Mouse (Mus musculus) midbrain, embryonic 16.5 days (tissue): ENCODE data around the gene Nup210l. TPM values are rescaled to one million over a fixed set of nuclear protein-coding genes. Genes with fewer than 3 reads are reported as not detected.

Experiments used
- ATAC-seq: fragments of 200-750 bp; cut with Nextera tagmentation; 2 replicates; pipeline ENCODE4 v1.8.0; 2017; ENCODE audit warnings: moderate TSS enrichment
- H3K27ac ChIP-seq: fragments of 300-500 bp; sonication (generic); 2 replicates; pipeline ENCODE4 v1.5.1; 2014; ENCODE audit warnings: mild to moderate bottlenecking, low read length, mixed read lengths
- H3K27me3 ChIP-seq: fragments of 300-500 bp; sonication (generic); 2 replicates; pipeline ENCODE4 v1.6.1; 2014; ENCODE audit warnings: low read depth, low read length, mixed read lengths; ENCODE audit not compliant: control insufficient read depth, insufficient read depth
- H3K36me3 ChIP-seq: fragments of 300-500 bp; sonication (generic); 2 replicates; pipeline ENCODE4 v1.6.1; 2014; ENCODE audit warnings: mild to moderate bottlenecking, low read length, moderate library complexity, mixed read lengths; ENCODE audit not compliant: control insufficient read depth, insufficient read depth
- H3K4me1 ChIP-seq: fragments of 300-500 bp; sonication (generic); 2 replicates; pipeline ENCODE4 v1.6.1; 2014; ENCODE audit warnings: mild to moderate bottlenecking, low read length, mixed read lengths; ENCODE audit not compliant: control insufficient read depth, insufficient read depth
- H3K4me2 ChIP-seq: fragments of 300-500 bp; sonication (generic); 2 replicates; pipeline ENCODE4 v1.6.1; 2014; ENCODE audit warnings: mild to moderate bottlenecking, low read length, mixed read lengths
- H3K4me3 ChIP-seq: fragments of 300-500 bp; sonication (generic); 2 replicates; pipeline ENCODE4 v1.5.1; 2014; ENCODE audit warnings: low read depth, mild to moderate bottlenecking, low read length, moderate library complexity, mixed read lengths
- H3K9ac ChIP-seq: fragments of 300-500 bp; sonication (generic); 2 replicates; pipeline ENCODE4 v1.6.1; 2014; ENCODE audit warnings: low read depth, low read length, mixed read lengths
- H3K9me3 ChIP-seq: fragments of 300-500 bp; sonication (generic); replicated peaks from 2 replicates; pipeline ENCODE4 v1.6.1; 2014; ENCODE audit warnings: mild to moderate bottlenecking, low read length, mixed read lengths; ENCODE audit not compliant: control insufficient read depth, poor library complexity, severe bottlenecking
- WGBS: fragments of 180-500 bp; shearing (Covaris S2); extraction: QIAGEN DNeasy Blood & Tissue Kit; methylation state at CpG from one replicate; pipeline ENCODE4 v1.1.7; 2014; 5-methylcytosine and 5-hydroxymethylcytosine counted together
- polyA plus RNA-seq: library from polyadenylated mRNA; unstranded; fragments of >200 nt; fragmentation: Nextera tagmentation; extraction: Ambion mirVana; gene quantifications from 2 replicates; pipeline ENCODE4 v1.2.1, GENCODE M21; 2015

Gene Nup210l
- polyA plus RNA-seq, 1 experiment from 2014 or later: 0.16 TPM

DNA sequence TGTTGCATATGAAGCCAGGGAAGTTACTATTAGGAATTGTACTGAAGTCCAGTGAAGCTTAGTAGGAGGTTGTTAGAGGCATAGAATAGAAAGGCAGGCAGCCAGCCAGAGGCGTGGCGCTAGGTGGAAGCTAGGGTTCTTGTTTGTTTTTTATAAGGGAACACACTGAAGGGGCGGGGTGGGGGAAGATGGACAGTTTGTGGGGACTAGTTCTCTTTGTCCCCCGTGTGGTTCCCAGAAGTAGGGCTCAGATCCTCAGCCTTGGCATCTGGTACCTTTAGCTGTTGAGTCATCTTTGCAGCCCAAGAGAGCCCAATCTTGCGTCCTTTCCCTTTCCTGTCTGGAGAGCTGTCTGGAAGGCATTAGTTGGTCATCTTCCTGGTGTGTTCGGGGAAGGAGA is 18.7 kb upstream of the Nup210l start:
- peaks cover 46% of the 10 kb centered on the region for H3K4me1 ChIP-seq
- no peak overlapping the region for H3K4me3 ChIP-seq
- H3K27me3 ChIP-seq: no peaks in the 10 kb centered on the region
- H3K9ac ChIP-seq: no peak overlapping the region
- H3K9me3 ChIP-seq: no peaks in the 10 kb centered on the region
- no peak overlapping the region for H3K4me2 ChIP-seq
- H3K27ac ChIP-seq: no peak overlapping the region
- peaks cover 25% of the 10 kb centered on the region for H3K36me3 ChIP-seq
- ATAC-seq: no peak
- WGBS: 90% methylated on average over 6 of the region's 6 CpGs

DNA sequence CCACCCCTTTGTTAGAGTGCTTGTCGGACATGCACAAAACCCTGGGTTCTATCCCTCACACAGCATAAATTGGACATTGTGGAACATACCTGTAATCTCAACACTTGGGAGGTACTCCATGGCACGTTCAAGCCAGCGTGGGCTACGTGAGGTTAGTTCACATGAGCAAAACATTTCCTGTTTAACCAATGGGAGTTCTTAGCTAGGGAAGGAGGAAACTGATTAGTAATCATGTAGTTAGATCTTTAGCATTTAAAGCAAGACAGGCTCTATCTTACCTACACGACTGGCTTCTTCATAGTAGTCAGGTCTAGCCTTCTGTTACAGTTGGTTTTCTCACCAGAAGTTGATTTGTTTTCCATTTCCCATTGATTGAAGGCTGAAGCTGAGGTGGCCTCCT is 17.9 kb upstream of the Nup210l start:
- Histone ChIP-seq H3K4me2 (no peak overlapping the region), H3K36me3 (peaks cover 33% of the 10 kb centered on the region), H3K9ac (no peak overlapping the region), H3K27ac (no peak overlapping the region), H3K27me3 (no peaks in the 10 kb centered on the region), H3K4me1 (peaks cover 39% of the 10 kb centered on the region), H3K9me3 (no peaks in the 10 kb centered on the region), H3K4me3 (no peak overlapping the region)
- 90% methylated on average over 5 of the region's 5 CpGs for WGBS
- ATAC-seq: no peak

DNA sequence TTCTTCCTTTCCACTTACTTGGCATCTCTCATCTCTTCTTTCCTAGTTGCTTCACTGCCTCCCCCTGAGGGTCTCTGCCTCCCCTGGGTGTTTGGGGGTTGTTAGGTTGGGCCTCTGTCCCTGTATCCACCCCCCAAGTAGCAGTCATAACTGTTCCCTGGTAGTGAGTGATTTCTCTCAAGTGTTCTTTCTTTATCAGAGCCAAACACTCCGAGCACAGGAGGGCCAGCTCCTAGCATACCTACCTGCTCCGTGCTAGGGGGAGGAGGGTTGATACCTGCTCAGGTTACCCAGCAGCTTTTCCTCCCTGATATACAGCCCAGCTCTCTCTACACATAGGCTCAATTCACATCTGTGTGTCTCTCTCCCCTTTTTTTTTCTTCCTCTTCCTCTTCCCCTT is 15.3 kb upstream of the Nup210l start:
- Histone ChIP-seq H3K9ac (no peak overlapping the region), H3K36me3 (peaks cover 49% of the 10 kb centered on the region), H3K4me2 (no peak overlapping the region), H3K27me3 (no peaks in the 10 kb centered on the region), H3K4me3 (no peak overlapping the region), H3K9me3 (no peaks in the 10 kb centered on the region), H3K27ac (no peak overlapping the region), H3K4me1 (peaks cover 16% of the 10 kb centered on the region)
- 88% methylated on average over 2 of the region's 2 CpGs for WGBS
- ATAC-seq: no peak

DNA sequence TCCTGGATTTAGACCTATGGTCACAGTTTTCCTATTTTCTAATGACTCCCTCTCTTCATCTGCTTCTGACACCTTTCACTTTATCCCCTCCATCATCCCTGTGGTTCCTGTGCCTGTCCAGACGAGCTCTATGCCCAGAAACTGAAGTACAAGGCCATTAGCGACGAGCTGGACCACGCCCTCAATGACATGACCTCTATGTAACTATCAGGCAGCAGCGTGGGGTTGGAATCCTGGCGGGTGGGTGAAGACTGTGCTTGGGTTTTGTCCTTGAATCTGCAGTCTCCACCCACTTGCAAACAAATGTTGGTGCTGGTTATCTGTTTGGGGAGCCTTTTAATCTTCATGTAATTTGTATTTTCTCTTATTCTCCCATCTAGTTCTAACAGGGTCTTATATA is 13.0 kb upstream of the Nup210l start:
- Histone ChIP-seq H3K27ac (no peak overlapping the region), H3K9me3 (no peaks in the 10 kb centered on the region), H3K4me2 (no peak overlapping the region), H3K27me3 (no peaks in the 10 kb centered on the region), H3K4me1 (no peaks in the 10 kb centered on the region), H3K9ac (no peak overlapping the region), H3K4me3 (no peak overlapping the region), H3K36me3 (peaks cover 49% of the 10 kb centered on the region)
- no peak for ATAC-seq
- WGBS: 92% methylated on average over 6 of the region's 6 CpGs

DNA sequence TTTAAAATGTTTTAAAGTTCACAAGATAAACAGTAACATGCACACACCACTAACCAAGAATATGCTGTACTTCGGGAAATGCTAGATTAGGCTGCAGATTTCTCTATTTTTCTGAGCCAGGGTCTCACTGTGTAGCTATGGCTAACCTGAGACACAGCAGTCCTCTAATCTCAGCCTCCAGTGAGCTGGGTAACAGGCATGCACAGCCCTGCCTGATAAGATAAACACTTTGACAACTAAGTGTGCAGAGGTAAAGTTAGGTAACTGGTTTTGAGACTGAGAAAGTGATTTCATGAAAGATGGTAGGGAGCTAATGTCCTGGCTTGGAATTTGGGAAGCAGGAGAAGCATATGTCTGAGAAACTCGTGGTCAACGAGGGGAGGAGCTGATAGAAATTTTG is 9.5 kb upstream of the Nup210l start:
- Histone ChIP-seq H3K27me3 (no peaks in the 10 kb centered on the region), H3K4me1 (no peaks in the 10 kb centered on the region), H3K9ac (no peak overlapping the region), H3K4me3 (no peak overlapping the region), H3K4me2 (no peak overlapping the region), H3K36me3 (peaks cover 37% of the 10 kb centered on the region), H3K27ac (no peak overlapping the region), H3K9me3 (no peaks in the 10 kb centered on the region)
- ATAC-seq: no peak
- 94% methylated on average over 3 of the region's 3 CpGs for WGBS

DNA sequence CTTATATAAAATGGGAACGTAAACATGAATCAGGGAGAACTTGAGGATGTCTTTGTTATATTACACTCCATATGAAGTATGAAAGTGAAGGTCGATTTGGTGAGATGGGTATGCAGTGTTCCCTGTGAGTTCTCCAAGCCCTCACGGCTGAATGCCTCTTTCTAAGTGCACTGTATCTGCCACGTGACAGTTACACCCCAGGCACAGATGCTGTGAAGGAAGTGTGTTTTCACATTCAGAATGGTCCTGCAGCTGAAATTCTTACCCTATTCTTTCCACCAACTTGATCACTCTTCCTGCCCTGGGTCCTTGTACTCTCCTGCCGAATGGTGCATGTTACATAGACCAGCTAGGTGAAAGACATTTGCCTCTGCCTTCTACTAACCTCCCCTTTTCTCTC is 6.0 kb upstream of the Nup210l start:
- H3K9me3 ChIP-seq: no peaks in the 10 kb centered on the region
- H3K4me3 ChIP-seq: no peak overlapping the region
- peaks cover 12% of the 10 kb centered on the region for H3K36me3 ChIP-seq
- no peaks in the 10 kb centered on the region for H3K4me1 ChIP-seq
- no peaks in the 10 kb centered on the region for H3K27me3 ChIP-seq
- H3K4me2 ChIP-seq: no peak overlapping the region
- ATAC-seq: no peak
- H3K27ac ChIP-seq: no peak overlapping the region
- 85% methylated on average over 5 of the region's 5 CpGs for WGBS
- H3K9ac ChIP-seq: no peak overlapping the region

DNA sequence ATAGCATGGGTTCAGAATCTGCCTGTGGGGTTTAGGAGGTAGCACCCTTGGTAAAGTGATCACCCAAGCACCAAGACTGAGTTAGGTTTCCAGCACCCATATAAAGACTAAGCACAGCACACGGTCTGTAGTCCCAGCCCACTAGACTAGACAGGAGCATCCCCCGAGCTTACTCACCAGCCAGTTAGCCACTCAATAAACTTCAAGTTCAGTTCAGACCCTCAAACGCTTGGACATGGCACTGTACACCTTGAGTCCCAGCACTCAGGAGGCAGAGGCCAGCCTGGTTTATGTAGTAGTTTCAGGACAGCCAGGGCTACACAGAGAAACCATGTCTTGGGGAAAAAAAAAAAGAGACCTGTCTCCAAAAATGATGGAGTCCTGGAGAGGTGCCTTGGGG is 2.9 kb upstream of the Nup210l start:
- Histone ChIP-seq H3K4me1 (no peaks in the 10 kb centered on the region), H3K9ac (no peak overlapping the region), H3K36me3 (peaks cover 12% of the 10 kb centered on the region), H3K4me3 (no peak overlapping the region), H3K27me3 (no peaks in the 10 kb centered on the region), H3K4me2 (no peak overlapping the region), H3K9me3 (no peaks in the 10 kb centered on the region), H3K27ac (no peak overlapping the region)
- 87% methylated on average over 3 of the region's 3 CpGs for WGBS
- ATAC-seq: no peak

DNA sequence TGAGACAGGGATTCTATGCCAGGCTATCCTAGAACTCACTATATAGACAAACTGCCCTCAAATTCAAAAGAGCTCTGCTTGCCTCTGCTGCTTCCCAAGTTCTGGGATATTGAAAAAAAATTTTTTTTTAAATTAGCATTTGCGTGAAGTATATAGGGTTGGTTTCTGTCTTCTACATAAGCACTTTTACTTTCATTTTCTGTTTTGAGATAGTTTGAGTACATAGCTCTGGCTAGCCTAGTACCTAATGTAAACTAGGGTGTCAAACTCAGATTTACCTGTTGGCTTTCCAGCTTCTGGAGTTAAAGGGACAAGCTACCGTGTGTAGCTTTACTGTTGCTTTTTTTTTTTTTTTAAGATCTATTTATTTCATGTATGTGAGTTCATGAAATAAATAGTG is 2.3 kb upstream of the Nup210l start:
- Histone ChIP-seq H3K4me1 (no peaks in the 10 kb centered on the region), H3K4me3 (no peak overlapping the region), H3K9me3 (no peaks in the 10 kb centered on the region), H3K4me2 (no peak overlapping the region), H3K36me3 (peaks cover 12% of the 10 kb centered on the region), H3K27me3 (no peaks in the 10 kb centered on the region), H3K27ac (no peak overlapping the region), H3K9ac (no peak overlapping the region)
- no peak for ATAC-seq
- WGBS: 97% methylated on average over 2 of the region's 2 CpGs

DNA sequence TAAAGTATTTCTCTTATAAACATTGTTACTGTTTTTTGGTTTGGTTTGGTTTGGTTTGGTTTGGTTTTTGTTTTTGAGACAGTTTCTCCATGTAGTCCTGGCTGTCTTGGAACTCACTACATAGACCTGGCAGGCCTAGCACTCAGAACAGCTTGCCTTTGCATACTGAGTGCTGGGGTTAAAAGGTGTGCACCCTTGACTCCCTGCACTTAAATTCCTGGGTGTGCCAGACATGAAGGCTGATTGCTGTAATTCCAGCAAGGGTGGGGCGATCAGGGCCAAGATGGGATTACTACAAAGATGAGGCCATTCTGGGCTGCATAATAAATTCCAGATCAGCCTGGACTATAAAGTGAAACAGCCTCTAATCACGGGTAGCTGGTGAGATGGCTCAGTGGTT is 1.7 kb upstream of the Nup210l start:
- Histone ChIP-seq H3K9ac (no peak overlapping the region), H3K27me3 (no peaks in the 10 kb centered on the region), H3K4me1 (no peaks in the 10 kb centered on the region), H3K9me3 (no peaks in the 10 kb centered on the region), H3K4me2 (no peak overlapping the region), H3K36me3 (peaks cover 12% of the 10 kb centered on the region), H3K27ac (no peak overlapping the region), H3K4me3 (no peak overlapping the region)
- WGBS: 90% methylated on average over 2 of the region's 2 CpGs
- ATAC-seq: no peak

DNA sequence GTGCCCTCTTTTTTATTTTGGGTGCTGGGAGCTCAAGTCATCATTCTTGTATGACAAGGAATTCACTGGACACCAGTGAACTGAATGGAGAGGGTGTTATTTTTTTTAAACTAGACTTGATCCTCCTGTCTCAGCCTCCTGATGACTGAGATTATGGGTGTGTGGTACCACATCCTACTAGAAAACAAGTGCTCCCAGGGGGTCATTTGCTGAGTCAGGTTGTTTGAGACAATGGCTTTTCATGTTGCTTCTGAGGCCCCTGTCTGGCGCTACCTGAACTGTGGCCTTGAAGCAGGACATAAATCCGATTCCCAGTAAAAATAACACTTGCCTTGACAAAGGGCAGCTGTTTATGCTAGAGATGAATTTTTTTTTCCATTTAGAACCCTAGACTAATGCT is 756 bp upstream of the Nup210l start:
- 96% methylated on average over 2 of the region's 2 CpGs for WGBS
- Histone ChIP-seq H3K4me2 (no peak overlapping the region), H3K27ac (no peak overlapping the region), H3K4me1 (no peaks in the 10 kb centered on the region), H3K9me3 (no peaks in the 10 kb centered on the region), H3K27me3 (no peaks in the 10 kb centered on the region), H3K9ac (no peak overlapping the region), H3K36me3 (peaks cover 11% of the 10 kb centered on the region), H3K4me3 (no peak overlapping the region)
- ATAC-seq: no peak
